Mouse (Mus musculus): ENCODE results near the gene Amfr.
A peak's percentile ranks its signal among the peaks of the same experiment; 100 is the strongest.

The Amfr gene

GRCm38 (mm10) chr8:93980141-93980540, 32.5 kb downstream of the Amfr start:
- no peak for DNase-seq

GRCm38 (mm10) chr8:93976446-93977211, 36.0 kb downstream of the Amfr start:
- DNase-seq = no peak

- no peak for DNase-seq
Measured at GRCm38 (mm10) chr8:93975358-93975757, 37.3 kb downstream of the Amfr start.

- no peak for DNase-seq
Measured at GRCm38 (mm10) chr8:93974602-93975186, 37.9 kb downstream of the Amfr start.

GRCm38 (mm10) chr8:93973831-93974375, 38.7 kb downstream of the Amfr start:
- no peak for DNase-seq

GRCm38 (mm10) chr8:93972971-93973734, 39.5 kb downstream of the Amfr start:
- no peak for DNase-seq

- no peak for DNase-seq
Measured at GRCm38 (mm10) chr8:93972211-93972610, 40.4 kb downstream of the Amfr start.

GRCm38 (mm10) chr8:93971451-93971850, 41.2 kb downstream of the Amfr start:
- no peak for DNase-seq

- no peak for DNase-seq
Measured at GRCm38 (mm10) chr8:93969626-93970340, 42.9 kb downstream of the Amfr start.

- no peak for DNase-seq
Measured at GRCm38 (mm10) chr8:93968293-93968692, 44.3 kb downstream of the Amfr start.

GRCm38 (mm10) chr8:93960909-93961308, 51.7 kb downstream of the Amfr start:
- no peak for DNase-seq

GRCm38 (mm10) chr8:93958402-93958801, 54.2 kb downstream of the Amfr start:
- DNase-seq = no peak

GRCm38 (mm10) chr8:93952511-93952910, 60.1 kb downstream of the Amfr start:
- no peak for DNase-seq

- no peak for DNase-seq
Measured at GRCm38 (mm10) chr8:93950133-93950532, 62.5 kb downstream of the Amfr start.

GRCm38 (mm10) chr8:93946397-93946796, 66.2 kb downstream of the Amfr start:
- no peak for DNase-seq

- DNase-seq = no peak
Measured at GRCm38 (mm10) chr8:93945781-93946180, 66.9 kb downstream of the Amfr start.

- no peak for DNase-seq
Measured at GRCm38 (mm10) chr8:93941636-93942054, 71.0 kb downstream of the Amfr start.

- peak; percentile 53 for DNase-seq
Measured at GRCm38 (mm10) chr8:93940542-93941423, 71.9 kb downstream of the Amfr start.

- no peak for DNase-seq
Measured at GRCm38 (mm10) chr8:93938193-93938592, 74.4 kb downstream of the Amfr start.

- no peak for DNase-seq
Measured at GRCm38 (mm10) chr8:93933288-93933687, 79.4 kb downstream of the Amfr start.

GRCm38 (mm10) chr8:93932873-93933272, 79.8 kb downstream of the Amfr start:
- peak; percentile 84 for DNase-seq

- DNase-seq = no peak
Measured at GRCm38 (mm10) chr8:93931336-93931735, 81.3 kb downstream of the Amfr start.

All from right cerebral cortex, adult 18-20 months (tissue).